Mouse (Mus musculus) bone marrow macrophage, adult 2 months (primary cell): ENCODE data around the gene Polr3h. TPM values are rescaled to one million over a fixed set of nuclear protein-coding genes. Genes with fewer than 3 reads are reported as not detected.
A peak's percentile ranks its signal among the peaks of the same experiment; 100 is the strongest.

Experiments used
- H3K27ac ChIP-seq: 2 replicates; pipeline ENCODE4 v1.5.1; 2012; ENCODE audit warnings: low read depth, low read length; ENCODE audit not compliant: insufficient read depth
- H3K4me1 ChIP-seq: 2 replicates; pipeline ENCODE4 v1.6.1; 2012; ENCODE audit warnings: low read length; ENCODE audit not compliant: control insufficient read depth, insufficient read depth
- H3K4me3 ChIP-seq: 2 replicates; pipeline ENCODE4 v1.5.1; 2012; ENCODE audit warnings: mild to moderate bottlenecking, low read length, moderate library complexity; ENCODE audit not compliant: insufficient read depth
- CTCF ChIP-seq: IDR thresholded peaks from 2 replicates; pipeline ENCODE4 v1.5.1; 2012; ENCODE audit warnings: low read depth, mild to moderate bottlenecking, low read length, moderate library complexity
- POLR2A ChIP-seq: IDR thresholded peaks from 2 replicates; pipeline ENCODE4 v1.6.1; 2012; ENCODE audit warnings: mild to moderate bottlenecking, low read depth, low read length, borderline replicate concordance
- polyA plus RNA-seq: library from polyadenylated mRNA; stranded (reverse); fragments of >200 nt; gene quantifications from 2 replicates; pipeline ENCODE4 v1.2.4, GENCODE M21; 2012; ENCODE audit not compliant: missing spikeins, insufficient read depth, insufficient read length

Gene Polr3h
- polyA plus RNA-seq, 1 experiment, result 6.0 TPM

DNA sequence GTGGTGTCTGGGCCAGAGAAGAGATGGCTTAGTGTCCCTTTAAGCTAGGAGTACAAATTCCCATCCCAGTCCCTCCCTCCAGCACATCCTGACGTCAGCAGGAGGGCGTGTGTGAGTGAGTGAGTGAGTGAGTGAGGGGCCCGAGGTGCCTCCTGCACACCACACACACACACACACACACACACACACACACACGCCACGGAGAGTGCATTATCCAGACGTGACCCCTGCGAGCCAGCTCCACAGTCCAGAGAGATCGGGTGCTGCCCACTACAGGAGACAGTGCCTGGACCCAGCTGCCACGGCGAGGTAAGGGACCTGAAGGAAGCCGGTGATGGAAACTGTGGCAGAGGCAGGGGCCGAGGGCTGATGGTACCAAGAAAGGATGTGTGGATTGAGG lies 10.6 kb upstream of the Polr3h start, which contains the start of gene Csdc2:
TSS of gene Csdc2 (plus strand) at position 81 of the 400 bp plus-strand sequence.
- Histone ChIP-seq H3K4me1 (peaks cover 17% of the 10 kb centered on the region), H3K27ac (no peak within 1 kb of the TSS), H3K4me3 (no peak within 1 kb of the TSS)
- TF ChIP-seq POLR2A (no peak), CTCF (no peak)

DNA sequence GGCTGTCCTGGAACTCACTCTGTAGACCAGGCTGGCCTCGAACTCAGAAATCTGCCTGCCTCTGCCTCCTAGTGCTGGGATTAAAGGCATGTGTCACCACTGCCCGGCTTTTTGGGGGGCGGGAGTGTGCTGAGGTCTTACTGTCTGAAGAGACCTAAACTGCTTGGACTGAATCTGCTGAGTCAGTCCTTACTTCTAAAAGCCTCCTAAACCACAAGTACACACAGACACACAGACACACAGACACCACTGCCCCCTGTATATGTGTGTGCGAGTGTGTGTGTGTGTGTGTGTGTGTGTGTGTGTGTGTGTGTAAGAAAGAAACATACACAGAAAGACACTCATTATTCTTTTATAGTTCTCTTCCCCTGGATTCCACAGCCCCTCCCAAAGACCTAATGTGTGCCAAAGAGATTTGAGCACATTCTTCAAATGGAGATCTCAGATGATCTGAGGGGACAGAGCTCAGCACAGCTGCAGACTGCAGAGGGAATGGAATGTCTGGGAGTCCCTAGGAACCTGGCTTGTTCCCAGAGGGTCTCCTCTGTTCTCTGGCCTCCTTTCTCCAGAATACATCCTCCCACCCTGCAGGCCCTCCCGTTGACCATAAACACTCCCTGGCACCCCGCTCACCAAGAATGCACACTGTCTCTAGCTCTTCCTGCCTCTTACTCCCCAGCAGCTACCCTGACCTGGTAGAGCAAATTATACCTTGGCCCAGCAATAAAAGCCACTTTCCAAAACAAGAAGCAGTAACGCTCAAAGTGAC lies 10.0 kb upstream of the Polr3h start:
- no peak for TF ChIP-seq POLR2A
- H3K4me1 ChIP-seq, result peaks cover 17% of the 10 kb centered on the region
- H3K27ac ChIP-seq, result no peak overlapping the region
- no peak overlapping the region for H3K4me3 ChIP-seq

DNA sequence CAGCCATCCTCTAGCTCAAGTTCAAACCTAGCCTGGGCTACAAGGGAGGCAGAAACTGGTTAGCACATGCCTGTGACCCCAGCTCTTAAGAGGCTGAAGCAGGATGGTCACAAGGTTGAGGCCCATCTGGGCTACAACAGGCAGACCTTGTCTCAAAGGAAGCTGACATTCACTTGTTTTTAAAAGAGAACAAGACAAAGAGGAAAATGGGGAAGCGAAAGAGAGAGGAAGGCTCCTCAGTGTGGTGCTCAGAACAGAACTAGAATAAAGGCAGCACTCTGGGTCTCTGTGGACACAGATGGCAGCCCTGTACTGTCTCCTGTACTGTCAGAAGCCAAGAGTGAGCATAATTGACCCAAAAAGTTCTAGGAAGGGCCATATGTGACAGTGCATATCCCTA lies 7.9 kb upstream of the Polr3h start:
- no peak for TF ChIP-seq POLR2A
- TF ChIP-seq CTCF, result no peak
- Histone ChIP-seq H3K4me3 (no peak overlapping the region), H3K27ac (peak overlapping the region; percentile 76), H3K4me1 (peaks cover 13% of the 10 kb centered on the region)

DNA sequence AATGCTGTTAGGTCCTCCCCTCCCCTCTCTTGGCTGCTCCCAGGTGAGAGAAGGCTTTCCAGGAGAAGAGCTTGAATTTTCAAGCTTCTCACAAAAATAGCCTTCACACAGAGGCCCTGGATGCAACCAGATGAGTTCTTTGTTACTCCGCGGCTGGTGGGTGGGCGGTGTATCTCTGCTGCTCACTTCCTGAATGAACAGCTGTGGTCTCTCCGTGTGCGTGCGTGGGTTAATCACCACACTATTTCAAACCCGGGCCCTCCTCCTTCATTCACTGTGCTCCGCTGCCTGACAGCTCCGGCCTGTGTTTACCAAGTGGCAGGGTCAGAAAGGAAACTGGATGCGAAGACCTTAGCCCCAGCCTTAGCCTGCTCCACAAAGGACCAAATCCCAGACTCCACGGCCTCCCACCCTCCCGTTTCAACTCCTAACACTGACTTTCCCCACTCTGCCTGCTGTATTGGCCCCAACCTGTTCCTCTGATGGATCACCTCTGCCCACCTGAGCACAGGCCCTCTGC lies 7.0 kb upstream of the Polr3h start:
- H3K4me3 ChIP-seq, result no peak overlapping the region
- no peak for TF ChIP-seq POLR2A
- TF ChIP-seq CTCF, result no peak
- H3K27ac ChIP-seq, result peak overlapping the region; percentile 76; the same call in 1 of the 2 replicates
- peaks cover 15% of the 10 kb centered on the region for H3K4me1 ChIP-seq

DNA sequence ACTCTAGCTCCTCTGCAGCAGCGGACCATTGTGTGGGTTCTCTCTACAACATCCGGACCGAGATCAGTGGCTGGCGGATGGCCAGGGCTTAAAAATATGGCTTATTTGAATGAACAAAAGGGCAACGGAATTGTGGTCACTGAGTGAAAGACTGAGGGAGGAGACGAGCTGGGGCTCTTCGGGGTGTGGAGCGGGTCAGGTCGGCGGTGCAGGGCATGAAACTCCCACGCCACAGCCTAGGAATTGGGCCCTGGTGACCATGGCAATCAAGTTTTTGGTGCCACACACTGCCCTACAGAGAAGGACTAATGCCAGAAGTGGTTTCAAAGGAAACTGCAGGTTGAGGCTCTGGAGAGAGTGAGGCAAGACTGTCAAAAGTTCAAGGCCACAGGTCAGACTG lies 2.2 kb upstream of the Polr3h start:
- H3K4me3 ChIP-seq, result no peak overlapping the region
- H3K27ac ChIP-seq, result no peak overlapping the region
- TF ChIP-seq POLR2A, result no peak
- TF ChIP-seq CTCF, result no peak
- peaks cover 20% of the 10 kb centered on the region for H3K4me1 ChIP-seq

DNA sequence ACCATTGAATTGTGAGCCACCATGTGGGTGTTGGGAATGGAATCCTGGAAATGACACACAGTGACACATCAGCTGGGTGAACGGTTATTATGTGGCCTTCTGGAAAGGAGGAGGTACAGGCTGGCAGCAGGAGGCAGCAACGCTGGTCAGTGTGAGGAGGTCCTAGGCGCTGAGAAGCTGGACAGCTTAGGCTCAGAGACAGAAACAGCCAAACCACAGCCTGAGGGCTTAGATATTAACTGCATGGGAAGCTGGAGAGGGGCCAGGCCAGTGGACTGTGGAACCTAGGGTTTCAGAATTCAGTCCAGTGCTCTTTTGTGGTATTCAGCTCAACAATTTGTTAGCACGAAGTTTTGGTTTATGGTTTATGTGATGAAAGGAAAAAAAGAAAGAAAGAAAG lies 1.7 kb upstream of the Polr3h start:
- Histone ChIP-seq H3K27ac (no peak overlapping the region), H3K4me3 (no peak overlapping the region), H3K4me1 (peaks cover 18% of the 10 kb centered on the region)
- no peak for TF ChIP-seq POLR2A
- no peak for TF ChIP-seq CTCF

DNA sequence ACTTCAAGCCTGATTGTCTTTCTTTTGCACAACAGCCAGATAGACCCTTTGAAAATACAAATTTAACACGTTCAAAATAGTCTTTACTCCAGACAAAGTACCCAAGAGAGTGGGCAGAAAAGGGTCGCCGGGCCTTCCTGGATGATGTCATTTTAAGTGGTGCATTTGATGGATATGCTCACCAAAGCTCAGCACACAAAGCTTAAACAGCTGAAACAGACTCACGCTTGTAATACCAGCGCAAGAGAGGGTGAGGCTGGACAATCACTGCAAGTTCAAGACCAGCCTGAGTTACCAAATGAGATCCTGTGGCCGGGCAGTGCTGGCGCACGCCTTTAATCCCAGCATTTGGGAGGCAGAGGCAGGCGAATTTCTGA lies 394 bp upstream of the Polr3h start:
- Histone ChIP-seq H3K27ac (no peak overlapping the region), H3K4me3 (no peak overlapping the region), H3K4me1 (peaks cover 18% of the 10 kb centered on the region)
- TF ChIP-seq CTCF (no peak), POLR2A (no peak)

DNA sequence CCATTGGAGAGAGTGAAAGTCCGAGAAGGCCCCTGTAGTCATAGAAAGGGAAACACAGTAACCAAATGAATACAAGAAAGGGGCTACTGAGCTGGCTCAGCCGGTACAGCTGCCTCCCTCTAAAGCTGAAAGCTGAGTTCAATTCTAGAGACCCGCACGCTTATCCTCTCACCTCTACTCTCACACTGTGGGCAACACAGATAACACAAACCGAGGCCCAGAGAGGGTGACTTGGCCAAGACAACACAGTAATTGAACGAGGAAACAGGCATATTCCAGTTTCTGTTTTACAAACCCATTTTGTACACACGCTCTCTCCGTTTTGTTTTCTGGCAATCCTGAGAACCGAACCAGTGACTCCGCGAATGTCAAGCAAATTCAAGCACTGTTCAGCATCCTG lies 1.1 kb downstream of the Polr3h start:
- no peak overlapping the region for H3K27ac ChIP-seq
- H3K4me3 ChIP-seq, result peak overlapping the region; percentile 85
- TF ChIP-seq POLR2A (no peak), CTCF (no peak)
- H3K4me1 ChIP-seq, result peaks cover 18% of the 10 kb centered on the region

DNA sequence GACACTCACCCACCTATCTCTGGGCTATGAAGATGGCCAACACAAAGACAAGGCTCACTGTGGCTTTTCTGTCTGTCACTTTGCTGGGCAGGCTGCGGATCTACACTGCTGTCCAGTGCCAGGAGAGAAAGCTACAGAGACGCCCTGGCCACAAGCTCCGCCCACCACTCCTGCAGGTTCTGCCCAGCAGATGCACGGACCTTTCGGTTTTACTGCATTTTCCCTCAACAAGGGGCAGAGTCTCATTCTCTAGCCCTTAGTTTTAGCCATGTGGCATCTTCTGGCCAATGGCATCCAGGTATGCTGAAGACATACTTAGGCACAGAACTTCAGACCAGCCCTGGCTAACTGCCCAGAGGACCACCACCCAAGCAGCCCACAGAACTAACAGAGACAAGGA lies 4.8 kb downstream of the Polr3h start:
- TF ChIP-seq POLR2A (no peak), CTCF (no peak)
- H3K4me1 ChIP-seq, result peaks cover 12% of the 10 kb centered on the region
- H3K27ac ChIP-seq, result no peak overlapping the region
- H3K4me3 ChIP-seq, result no peak overlapping the region

DNA sequence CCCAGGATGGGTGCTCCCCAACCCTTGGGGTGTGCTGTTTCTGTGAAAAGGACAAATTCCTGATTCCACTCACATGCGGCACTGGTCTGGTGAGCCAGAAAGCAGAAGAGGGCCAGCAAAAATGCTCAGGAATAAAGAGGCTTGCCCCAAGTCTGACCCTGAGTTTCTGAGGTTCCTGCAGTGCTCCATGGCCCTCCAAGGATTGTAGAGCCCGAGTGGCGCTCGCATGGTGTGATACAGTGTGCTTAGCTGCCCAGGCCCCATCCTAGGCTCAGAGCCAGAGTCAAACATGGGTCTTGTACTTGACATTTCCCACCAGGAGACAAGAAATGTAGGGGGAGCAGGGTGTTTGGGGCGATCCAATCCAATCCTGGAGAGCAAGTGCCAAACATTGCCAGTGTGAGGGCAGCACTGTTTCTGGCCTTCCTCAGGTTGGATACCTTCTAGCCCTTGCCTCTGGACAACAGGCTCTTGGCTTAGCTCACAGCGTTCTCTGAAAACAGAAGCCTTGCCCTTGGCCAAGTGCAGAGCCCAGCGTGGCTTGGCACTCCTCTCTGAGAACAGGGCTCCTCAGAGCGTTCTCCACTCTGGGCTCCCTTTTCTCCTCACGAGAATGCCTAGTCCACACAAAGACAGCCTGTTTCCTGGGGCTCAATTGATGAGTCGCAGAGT lies 5.4 kb downstream of the Polr3h start:
- no peak for TF ChIP-seq POLR2A
- no peak for TF ChIP-seq CTCF
- Histone ChIP-seq H3K4me3 (no peak overlapping the region), H3K4me1 (peaks cover 12% of the 10 kb centered on the region), H3K27ac (no peak overlapping the region)

DNA sequence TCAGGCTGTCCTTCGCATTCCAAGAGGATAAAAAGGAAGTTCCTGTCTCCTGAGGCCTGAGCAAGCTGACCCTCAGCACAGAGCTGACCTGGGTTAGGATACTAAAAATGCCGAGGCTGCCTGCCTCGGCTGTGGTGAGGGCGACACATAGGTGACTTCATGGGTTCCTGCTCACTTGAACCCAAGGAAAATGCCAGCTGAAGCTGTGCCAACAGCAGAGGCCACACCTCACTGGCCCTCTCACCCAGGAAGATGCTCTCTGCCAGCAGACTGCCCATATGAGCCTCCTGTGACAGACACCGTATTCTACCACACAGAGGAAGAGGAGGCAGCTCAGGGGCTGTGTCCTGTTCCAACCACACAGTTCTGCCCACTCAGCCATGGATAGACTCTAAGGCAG lies 7.0 kb downstream of the Polr3h start:
- no peak overlapping the region for H3K27ac ChIP-seq
- TF ChIP-seq CTCF (no peak), POLR2A (no peak)
- peaks cover 5% of the 10 kb centered on the region for H3K4me1 ChIP-seq
- no peak overlapping the region for H3K4me3 ChIP-seq
